ENCODE assay signal across 8 mouse cellular contexts in the genomic region with DNA sequence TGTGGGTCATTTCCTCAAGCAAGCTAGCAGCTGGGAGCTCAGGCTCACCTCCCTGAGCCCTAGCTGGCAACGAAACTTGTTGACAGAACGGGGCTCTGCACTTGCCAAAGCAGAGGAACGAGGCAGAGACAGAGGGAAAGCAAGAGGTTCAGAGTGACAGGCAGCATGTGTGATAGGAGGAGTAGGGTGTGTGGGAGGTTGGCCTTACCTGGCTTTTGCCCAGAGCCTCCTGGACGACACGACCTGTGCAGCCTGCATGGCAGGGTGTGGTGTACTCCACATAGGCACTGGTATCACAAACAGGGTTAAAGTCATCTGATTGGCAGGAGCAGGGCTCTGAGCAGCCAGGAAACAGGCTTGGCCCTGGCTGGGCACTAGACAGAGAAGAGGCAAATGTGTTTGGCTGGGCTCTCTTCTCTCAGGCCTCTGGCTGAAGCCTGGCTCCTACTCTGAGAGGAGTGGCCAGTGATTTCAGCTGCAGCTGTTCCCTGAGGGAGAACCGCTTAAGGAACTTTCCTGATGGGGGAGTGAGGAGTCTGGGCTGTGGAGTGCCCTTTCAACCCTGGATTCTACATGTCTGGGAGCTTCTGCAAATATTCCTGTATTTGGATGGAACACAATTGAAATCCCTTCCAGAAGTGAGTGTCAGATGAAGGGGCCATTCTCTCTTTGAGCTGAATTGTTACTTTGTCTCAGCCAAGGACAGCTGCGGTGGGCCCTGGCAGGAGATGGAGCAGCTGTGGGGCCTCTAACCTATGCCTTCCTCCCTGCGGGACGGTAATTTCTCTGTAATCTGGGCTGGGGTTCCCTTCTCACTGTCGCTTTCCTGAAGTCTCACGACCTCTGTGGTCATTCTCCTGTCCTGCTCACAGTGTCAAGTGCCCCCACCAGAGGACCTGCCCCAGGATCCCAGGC. TPM values are rescaled to one million over a fixed set of nuclear protein-coding genes. Genes with fewer than 3 reads are reported as not detected.
DNase-seq lines count a peak whose midpoint lies in the region; ATAC-seq and TF ChIP-seq lines count a peak whose summit lies in the region.

No protein-coding gene starts in this region.

- TF ChIP-seq POLR2A in small intestine, adult 2 months (IDR thresholded peaks at IDR 0.05; ENCODE audit: low read depth, low read length), result no peak

- 36% methylated on average over 11 of the region's 11 CpGs for WGBS in heart, embryonic 16.5 days
- WGBS in small intestine, adult 2 months, result 26% methylated on average over 11 of the region's 11 CpGs

- no peak overlapping the region for H3K9ac ChIP-seq in heart, embryonic 16.5 days (ENCODE audit: low read length)

- H3K4me2 ChIP-seq in heart, embryonic 16.5 days (ENCODE audit: low read depth, low read length), result no peak overlapping the region

- H3K27ac ChIP-seq in heart, embryonic 16.5 days (ENCODE audit: low read length), result 0 out of 2 replicates have a peak overlapping the region, but pooled peaks have one; percentile 38
- peak overlapping the region; percentile 4 for H3K27ac ChIP-seq in small intestine, adult 2 months (ENCODE audit: insufficient read depth, low read depth, low read length)

- peaks cover 19% of the 10 kb centered on the region for H3K4me1 ChIP-seq in heart, embryonic 16.5 days (ENCODE audit: control insufficient read depth, insufficient read depth, low read length)
- peaks cover 13% of the 10 kb centered on the region for H3K4me1 ChIP-seq in small intestine, adult 2 months (ENCODE audit: control insufficient read depth, insufficient read depth, insufficient read length, low read length)

- DNase-seq in left cerebral cortex, postnatal 4 days, result peak; percentile 78
- DNase-seq in left cerebral cortex, adult 8-10 months (ENCODE audit: low spot score in 2 of 2), result no peak
- DNase-seq in cerebellum, postnatal 10 days, result peak; percentile 91 to 93
- DNase-seq in lung, adult 18-20 months, result peak; percentile 70 to 74
- no peak for DNase-seq in thymus, postnatal 36 days
- no peak for DNase-seq in thymus, postnatal 0 days (ENCODE audit: low spot score)

- H3K27me3 ChIP-seq in heart, embryonic 16.5 days (ENCODE audit: control insufficient read depth, insufficient read depth, low read length), result peaks cover 11% of the 10 kb centered on the region
- H3K27me3 ChIP-seq in small intestine, adult 2 months (ENCODE audit: control insufficient read depth, insufficient read depth, low read length), result no peaks in the 10 kb centered on the region

- H3K4me3 ChIP-seq in heart, embryonic 16.5 days (ENCODE audit: low read length), result no peak overlapping the region
- H3K4me3 ChIP-seq in small intestine, adult 2 months (ENCODE audit: low read depth, low read length), result no peak overlapping the region

- no peak for TF ChIP-seq CTCF in small intestine, adult 2 months (IDR thresholded peaks at IDR 0.05; ENCODE audit: extremely low read depth, insufficient read length, insufficient replicate concordance, low read depth, low read length)

- intact Hi-C loops in left cerebral cortex, postnatal 4 days (cut with DNase I), result no loop called here

- H3K9me3 ChIP-seq in heart, embryonic 16.5 days (replicated peaks; ENCODE audit: control insufficient read depth, low read length), result no peaks in the 10 kb centered on the region

- no peaks in the 10 kb centered on the region for H3K36me3 ChIP-seq in heart, embryonic 16.5 days (ENCODE audit: control insufficient read depth, insufficient read depth)
- H3K36me3 ChIP-seq in small intestine, adult 2 months (ENCODE audit: control insufficient read depth, insufficient read depth, low read length), result peaks cover 25% of the 10 kb centered on the region

- peak; percentile 33 for ATAC-seq in heart, embryonic 16.5 days (replicated peaks; ENCODE audit: extremely low read depth, insufficient read depth, low FRiP score)

RNA-seq across cellular contexts. Expression of gene Tpbgl, which starts 37.9 kb away (rescaled TPM):
- 1 to 10 TPM; 1.8 to 2.6 TPM for total RNA-seq in left cerebral cortex, postnatal 4 days (2021)
- total RNA-seq in left cerebral cortex, adult 8-10 months (2022), result 1 to 10 TPM; 3.8 to 6.5 (median 4.7) TPM
- polyA plus RNA-seq in heart, embryonic 16.5 days (2015; fragmentation: Nextera tagmentation; extraction: Ambion mirVana), result 2.5 TPM in 2 replicates
- polyA plus RNA-seq in small intestine, adult 2 months (2012; rRNA removed), result 2.7 and 2.8 TPM in 2 replicates
- 1.4 and 1.6 TPM in 2 replicates for polyA plus RNA-seq in thymus, postnatal 0 days (2015; fragmentation: Nextera tagmentation; extraction: Ambion mirVana)

RNA-seq across cellular contexts. Expression of gene Slco2b1, which starts 46.3 kb away (rescaled TPM):
- 10 to 100 TPM in 1 of 2 experiments, 1 to 10 TPM in 1; 9.9 to 10.2 TPM for total RNA-seq in left cerebral cortex, postnatal 4 days (2021)
- 10 to 100 TPM; 11.9 to 20.5 (median 16.2) TPM for total RNA-seq in left cerebral cortex, adult 8-10 months (2022)
- polyA plus RNA-seq in heart, embryonic 16.5 days (2015; fragmentation: Nextera tagmentation; extraction: Ambion mirVana), result 3.7 and 3.8 TPM in 2 replicates
- polyA plus RNA-seq in small intestine, adult 2 months (2012; rRNA removed), result 19.3 and 28.3 TPM in 2 replicates
- 11.3 and 13.9 TPM in 2 replicates for polyA plus RNA-seq in thymus, postnatal 0 days (2015; fragmentation: Nextera tagmentation; extraction: Ambion mirVana)

Comparison
In these comparisons a context has a peak if more than half of its experiments do, and no peak if none do; other contexts are left out.
1. DNase-seq: peak in left cerebral cortex, postnatal 4 days (single experiment), cerebellum, postnatal 10 days (2 of 2) and lung, adult 18-20 months (2 of 2); none in left cerebral cortex, adult 8-10 months (0 of 2), thymus, postnatal 36 days (0 of 2) and thymus, postnatal 0 days (single experiment).